Mouse (Mus musculus): Measurements from ENCODE around the gene Rpl19.

Gene Rpl19

DNA sequence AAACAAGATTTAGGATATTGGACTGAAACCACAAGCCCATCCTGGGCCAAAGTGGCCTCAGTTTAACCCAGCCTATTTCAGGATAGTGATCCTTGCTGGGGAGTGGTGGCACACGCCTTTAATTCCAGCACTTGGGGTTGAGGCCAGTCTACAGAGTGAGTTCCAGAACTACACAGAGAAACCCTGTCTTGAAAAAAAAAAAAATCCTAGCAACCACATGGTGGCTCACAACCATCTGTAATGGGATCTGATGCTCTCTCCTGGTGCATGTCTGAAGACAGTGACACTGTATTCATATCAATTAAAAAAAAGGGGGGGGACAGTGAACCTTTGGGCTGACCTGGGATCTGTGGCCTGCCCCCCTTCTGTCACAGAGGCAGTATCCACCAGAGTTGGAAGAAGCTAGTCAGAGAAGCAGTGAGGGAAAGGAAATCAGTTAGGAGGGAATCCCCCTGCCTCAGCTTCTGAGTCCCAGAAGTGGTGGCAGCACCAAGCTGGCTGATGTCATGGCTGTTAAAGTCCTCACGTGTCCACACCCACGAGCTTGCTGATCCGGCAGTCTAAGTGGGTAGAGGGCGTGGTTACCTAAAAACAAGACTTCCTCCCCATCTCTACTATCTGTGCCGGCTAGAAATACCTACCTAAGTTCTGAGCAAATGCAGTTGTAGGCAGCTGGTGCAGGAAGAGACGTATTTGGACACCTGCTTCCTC is 27.5 kb upstream of the Rpl19 start:
- no peak for DNase-seq (ENCODE audit: low read depth, low spot score)

DNA sequence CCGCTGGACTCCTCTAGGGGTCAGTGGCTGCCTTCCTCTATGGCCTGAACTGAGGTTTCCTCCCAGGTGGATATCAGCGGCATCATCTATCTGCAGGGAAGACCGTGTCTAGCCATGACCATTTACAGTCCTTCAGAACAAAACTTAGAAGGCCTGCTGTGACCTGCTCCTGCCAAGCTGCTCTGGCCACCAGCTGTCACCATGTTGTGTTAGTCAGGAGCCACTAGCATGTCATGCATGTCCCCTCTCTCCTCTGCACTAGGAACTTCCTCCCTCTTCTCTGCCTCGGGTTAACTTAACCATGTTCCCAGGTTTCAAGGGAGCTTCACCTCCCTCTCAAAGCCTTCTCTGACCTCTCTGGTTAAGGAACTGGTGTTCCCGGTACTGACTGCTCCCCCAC is 26.8 kb upstream of the Rpl19 start:
- DNase-seq (ENCODE audit: low read depth, low spot score): no peak

GRCm38 (mm10) chr11:98000378-98001140 is 26.0 kb upstream of the Rpl19 start:
- no peak for DNase-seq (ENCODE audit: low read depth, low spot score)

DNA sequence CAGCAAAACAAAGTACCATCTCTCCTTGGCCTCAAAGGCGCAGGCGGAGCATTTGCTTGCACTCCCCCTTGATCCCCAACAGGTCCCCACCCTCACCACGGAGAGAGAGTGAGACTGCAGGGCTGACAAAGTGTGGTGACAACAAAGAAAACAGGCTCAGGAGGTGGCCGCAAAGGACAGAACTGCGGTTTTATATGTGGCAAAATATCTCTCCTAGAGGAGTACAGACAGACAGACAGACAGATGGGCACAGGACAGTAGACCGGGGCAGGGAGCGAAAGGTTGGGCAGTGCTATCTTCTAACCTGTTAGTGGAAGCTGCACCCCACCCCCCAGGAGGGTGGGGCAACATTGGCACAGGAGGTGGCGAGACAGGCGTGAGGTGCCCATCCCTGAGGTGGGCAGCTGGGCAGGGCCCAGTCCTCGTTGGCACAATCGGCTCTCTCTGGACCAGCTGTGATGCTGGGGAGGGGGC is 25.1 kb upstream of the Rpl19 start:
- no peak for DNase-seq (ENCODE audit: low read depth, low spot score)

DNA sequence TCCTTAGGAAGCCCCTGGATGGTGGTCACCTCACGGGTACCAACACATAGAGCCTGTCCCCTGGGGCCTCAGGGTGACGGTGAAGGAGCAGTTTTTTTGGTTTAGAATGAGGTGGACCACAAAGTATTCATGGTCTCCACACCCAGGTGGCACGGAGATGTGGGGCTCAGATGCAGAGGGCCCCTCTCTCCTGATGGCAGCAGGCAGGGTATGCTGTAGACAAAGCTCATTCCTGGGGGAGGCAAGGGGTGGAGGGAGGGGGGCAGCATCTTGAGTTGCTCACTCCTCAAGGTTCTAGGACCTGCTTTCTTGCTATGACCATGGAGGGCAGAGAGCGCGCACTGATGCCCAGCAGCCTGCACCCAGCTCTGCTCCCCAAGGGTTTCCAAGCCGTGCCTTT is 24.5 kb upstream of the Rpl19 start:
- no peak for DNase-seq (ENCODE audit: low read depth, low spot score)

DNA sequence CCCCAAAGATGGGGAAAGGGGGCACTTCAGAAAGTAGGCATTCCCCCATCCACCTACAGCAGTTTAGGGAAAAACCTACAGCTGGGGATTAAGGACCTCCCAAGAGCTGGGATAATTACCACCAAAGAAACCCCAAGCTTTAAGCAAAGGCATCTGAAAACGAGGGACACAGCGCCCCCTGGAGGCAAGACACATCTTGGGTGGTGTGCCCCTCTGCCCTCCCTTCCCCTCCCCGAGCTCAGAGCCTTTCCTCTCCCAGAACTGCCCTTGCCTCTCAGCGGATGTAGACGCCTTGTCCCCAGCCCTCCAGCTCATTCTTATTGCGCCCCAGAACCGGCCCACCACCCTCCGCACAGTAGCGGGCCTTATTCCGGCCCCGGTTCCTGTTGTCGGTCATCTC is 23.9 kb upstream of the Rpl19 start:
- DNase-seq (ENCODE audit: low read depth, low spot score): peak; percentile 90

DNA sequence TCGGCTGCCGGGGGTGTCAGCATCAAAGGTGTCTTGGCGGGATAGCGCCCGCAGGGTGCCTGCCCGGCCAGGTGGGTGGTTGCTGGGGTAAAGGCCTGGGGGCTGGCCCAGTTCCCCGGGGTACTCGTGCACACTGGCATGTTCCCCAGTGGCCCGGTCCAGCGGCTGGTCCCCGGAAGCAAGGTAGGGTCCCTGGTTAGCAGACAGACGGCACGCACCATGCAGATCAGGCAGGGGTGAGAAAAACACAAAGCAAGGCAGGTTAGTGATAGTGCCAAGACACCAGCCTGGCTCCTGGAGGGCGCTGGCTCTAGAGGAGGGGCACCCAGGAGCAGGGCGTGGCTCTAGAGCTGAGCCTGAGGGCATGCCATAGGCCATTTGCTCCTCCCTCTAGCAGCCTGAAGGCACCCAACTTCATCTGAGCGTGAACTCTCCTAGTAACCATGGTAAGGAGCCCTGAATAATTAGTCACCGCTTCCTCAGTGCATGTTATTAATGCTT is 23.3 kb upstream of the Rpl19 start:
- DNase-seq (ENCODE audit: low read depth, low spot score): peak; percentile 49

DNA sequence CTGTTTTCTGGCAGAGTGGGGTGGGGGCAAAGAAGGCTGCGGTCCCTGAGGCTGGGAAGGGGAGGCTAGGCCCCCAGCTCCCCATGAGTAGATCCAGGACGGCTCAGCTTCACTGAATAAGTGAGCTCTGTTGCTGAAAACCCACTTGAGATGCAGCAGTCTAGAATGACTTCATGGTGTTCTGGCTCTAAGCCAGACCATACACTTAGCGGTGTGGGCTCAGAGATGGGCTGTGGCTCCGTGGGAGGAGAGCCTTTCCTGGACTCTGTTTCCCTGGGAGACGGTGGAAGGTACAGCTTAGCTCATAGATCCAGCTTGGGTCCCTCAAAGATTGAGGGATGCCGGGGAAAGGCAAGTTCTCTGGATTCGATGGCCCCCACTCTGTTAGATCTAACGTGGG is 22.3 kb upstream of the Rpl19 start:
- DNase-seq (ENCODE audit: low read depth, low spot score): no peak

DNA sequence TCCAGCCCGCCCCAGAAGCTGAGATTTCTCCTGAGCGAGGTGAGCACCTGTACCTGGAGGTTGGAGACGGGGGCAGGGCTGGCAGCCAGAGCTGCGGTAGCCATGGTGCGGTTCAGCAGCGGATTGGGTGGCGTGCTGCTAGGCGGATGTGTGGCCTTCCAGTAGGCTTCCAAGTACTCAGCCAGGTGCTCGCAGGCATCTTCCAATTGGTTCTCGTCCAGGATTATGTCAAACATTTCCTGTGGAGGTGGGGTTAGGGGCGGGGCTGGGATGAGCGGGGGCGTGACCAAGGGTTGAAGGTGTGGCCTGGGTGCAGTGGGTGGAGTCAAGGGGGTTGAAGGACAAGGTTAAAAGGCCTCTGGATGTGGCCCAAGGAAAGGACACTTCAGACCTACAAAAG is 21.4 kb upstream of the Rpl19 start:
- peak; percentile 97 for DNase-seq (ENCODE audit: low read depth, low spot score)

- no peak for DNase-seq (ENCODE audit: low read depth, low spot score)
Measured at GRCm38 (mm10) chr11:98005686-98006085, 20.8 kb upstream of the Rpl19 start.

DNA sequence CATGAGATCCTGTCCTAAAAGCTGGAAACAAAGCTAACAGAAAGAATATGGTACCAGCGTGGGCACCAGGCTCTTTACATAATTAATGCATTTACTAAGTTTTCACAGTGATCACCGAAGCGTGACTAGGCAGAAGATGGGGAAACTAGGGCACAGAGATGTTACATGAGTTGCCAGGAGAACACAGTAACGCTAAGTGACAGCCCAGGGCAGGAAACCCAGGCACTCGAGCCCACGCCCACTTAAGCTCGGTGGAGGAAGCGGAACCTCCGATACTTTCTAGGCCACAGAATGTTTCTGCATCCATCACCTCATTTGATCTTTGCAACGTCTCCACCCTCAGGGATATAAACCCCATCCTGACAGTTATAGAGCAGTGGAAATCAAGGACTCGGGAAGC is 18.4 kb upstream of the Rpl19 start:
- DNase-seq (ENCODE audit: low read depth, low spot score): no peak

- DNase-seq (ENCODE audit: low read depth, low spot score): no peak
Measured at GRCm38 (mm10) chr11:98011716-98012115, 14.8 kb upstream of the Rpl19 start.

DNA sequence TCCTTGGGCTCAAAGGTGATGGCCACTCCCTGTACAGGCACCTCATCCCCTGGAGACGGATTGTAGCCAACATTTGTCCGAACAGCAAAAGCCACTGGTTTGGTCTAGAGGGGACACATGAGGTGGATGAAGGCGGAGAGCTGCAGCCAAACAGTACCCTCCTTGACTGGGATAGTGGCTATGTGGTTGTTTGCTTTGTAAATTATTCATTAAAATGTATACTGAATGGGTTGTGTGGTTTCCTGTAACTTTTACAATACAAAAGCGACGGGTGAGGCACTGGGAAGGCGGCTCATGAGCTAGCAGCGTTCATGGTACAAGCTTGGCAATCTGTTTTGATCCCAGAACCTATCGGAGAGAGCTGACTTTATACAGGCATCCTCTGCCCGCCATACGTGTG is 13.7 kb upstream of the Rpl19 start:
- peak; percentile 75 for DNase-seq (ENCODE audit: low read depth, low spot score)

- DNase-seq (ENCODE audit: low read depth, low spot score): no peak
Measured at GRCm38 (mm10) chr11:98016177-98016576, 10.3 kb upstream of the Rpl19 start.

- no peak for DNase-seq (ENCODE audit: low read depth, low spot score)
Measured at GRCm38 (mm10) chr11:98016824-98017223, 9.7 kb upstream of the Rpl19 start.

- no peak for DNase-seq (ENCODE audit: low read depth, low spot score)
Measured at GRCm38 (mm10) chr11:98018222-98018621, 8.3 kb upstream of the Rpl19 start.

DNA sequence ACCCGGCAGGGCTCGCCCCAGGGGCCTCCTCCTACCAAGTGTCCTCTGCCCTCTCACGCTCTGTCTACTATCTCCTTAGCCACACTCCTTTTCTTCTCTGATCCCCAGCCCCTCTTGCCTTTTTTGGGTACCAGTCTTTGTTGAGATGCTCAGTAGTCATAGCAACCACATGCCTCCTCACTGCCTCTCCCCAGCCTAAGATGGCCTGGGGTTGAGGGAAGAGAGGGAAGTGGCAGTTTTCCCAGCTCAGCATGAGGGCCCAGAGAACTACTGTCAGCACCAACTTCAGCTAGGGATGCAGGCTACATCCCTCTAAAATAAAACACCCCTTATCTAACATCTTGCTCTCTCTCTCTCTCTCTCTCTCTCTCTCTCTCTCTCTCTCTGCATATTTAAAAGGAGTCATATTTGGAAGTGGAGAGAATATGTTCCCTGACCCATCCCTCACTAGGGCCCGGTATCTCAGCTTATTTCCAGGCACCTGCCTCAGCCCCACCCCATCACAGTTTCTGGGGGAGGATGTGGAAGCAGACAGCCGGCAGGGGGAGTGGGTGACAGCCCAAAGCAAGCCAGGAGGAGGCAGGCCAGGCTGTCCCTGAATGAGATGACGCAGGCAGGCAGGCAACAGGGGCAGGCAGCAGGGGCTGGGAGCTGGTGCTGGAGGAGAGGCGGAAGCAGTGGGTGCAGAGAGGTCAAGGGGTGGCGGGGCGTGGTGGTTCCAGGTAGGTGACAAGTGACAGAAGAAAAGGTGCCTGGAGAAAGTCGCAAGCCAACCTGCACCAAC is 7.5 kb upstream of the Rpl19 start:
- peak; percentile 79 for DNase-seq (ENCODE audit: low read depth, low spot score)

DNA sequence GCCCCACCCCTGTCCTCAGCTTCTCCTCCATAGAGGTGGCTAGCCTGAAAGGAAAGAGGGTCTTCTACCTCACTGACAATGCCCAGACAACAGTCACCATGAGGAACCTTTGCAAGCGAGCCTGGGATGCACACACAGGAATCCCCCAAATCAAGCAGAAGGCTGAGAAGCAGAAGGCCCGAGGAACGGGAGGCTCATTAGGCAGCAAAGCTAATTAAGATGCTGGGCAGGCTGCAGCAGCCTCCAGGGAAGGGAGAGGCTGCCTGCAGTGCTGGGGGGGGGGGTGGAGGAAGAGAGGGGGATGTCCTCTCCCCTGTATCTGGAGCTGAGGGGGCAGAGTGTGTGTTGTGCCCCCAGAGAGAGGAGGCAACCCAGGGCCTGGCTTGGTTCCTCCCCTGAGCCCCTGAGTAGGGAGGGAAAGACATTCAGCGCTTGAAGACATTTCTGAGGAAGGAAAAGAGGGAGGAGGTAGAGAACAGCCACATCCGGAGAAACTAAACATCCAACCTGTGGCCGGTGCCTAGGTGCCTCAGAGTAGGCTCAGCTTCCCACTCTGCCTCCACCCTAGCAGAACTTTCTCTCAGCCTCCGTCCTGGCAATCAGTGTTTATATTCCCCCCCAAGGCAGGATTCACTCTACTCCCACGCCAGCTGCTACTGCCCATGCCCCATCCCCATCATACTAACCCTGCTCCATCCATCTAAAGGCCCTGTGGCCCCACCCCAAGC is 6.5 kb upstream of the Rpl19 start:
- DNase-seq (ENCODE audit: low read depth, low spot score): no peak

DNA sequence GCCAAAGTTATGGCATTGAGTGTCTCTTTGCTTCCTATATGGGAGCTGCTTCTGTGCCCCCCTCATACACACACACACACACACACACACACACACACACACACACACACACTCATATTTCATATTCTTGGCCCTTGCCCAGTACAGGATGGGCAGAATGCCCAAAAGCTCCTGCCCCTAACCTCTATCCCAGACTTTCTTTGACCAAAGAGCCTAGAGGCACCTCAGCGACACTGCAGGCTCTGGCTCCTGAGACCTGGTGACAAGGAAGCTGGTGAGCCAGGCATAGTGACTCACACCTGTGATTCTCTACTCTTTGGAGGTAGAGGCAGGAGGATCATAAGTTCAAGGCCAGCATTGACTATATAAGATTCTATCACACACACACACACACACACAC is 5.8 kb upstream of the Rpl19 start:
- DNase-seq (ENCODE audit: low read depth, low spot score): no peak

DNA sequence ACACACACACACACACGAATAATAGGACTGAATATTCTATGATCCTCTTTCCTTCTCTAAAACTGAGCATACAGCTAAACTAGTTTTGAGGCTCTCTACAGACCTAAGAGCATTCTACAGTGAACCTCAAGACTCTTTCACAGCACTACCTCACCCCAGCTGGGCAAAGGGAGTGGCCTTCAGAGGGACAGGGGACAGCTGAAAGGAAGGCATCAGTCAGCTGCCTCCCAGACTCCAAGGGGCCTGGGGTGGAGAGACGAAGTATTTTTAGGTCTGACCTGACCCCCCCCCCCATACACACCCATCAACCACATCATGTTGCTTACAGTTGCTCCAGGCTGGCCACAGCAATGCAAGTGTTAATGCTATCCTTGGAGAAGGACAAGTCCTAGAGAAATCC is 5.4 kb upstream of the Rpl19 start:
- no peak for DNase-seq (ENCODE audit: low read depth, low spot score)

DNA sequence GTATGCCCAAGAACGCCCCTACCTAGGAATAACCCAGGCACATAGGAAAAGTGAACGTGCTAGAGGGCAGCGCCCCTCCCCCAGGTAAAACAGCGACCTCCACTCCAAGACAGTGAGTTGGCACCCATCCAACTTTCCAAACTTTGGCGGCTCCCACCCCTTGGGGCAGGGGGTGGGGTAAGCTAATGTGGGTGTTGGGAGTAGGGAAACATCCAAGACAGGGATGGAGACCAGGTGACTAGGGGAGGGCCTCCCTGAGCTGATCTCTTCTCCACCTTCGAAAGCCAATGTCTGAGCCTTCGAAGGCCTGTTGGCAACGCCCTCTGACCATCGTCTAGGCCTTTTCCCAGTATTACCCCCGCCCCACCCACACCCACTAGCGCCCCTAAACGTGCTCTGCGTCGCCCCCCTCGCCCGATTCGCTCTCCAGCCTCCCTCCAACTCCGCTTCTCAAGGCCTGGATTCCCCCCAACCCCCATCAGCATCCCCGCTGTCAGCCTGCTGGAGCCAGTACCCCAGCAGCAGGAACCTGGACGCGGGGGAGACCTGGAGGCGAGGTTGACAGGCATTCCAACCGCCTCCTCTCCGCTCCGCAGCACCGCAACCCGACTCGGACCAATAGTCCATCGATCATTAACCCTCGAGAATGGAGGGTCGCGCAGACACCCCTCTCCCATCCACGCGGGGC is 4.8 kb upstream of the Rpl19 start:
- DNase-seq (ENCODE audit: low read depth, low spot score): peak; percentile 76

Measured in ES-CJ7 (cell line).